Mouse (Mus musculus): ENCODE data around the gene Mlec. TPM values are rescaled to one million over a fixed set of nuclear protein-coding genes. Genes with fewer than 3 reads are reported as not detected.

Mlec gene
- total RNA-seq (2023): 100 to 1,000 TPM; 123 to 124 TPM

DNA sequence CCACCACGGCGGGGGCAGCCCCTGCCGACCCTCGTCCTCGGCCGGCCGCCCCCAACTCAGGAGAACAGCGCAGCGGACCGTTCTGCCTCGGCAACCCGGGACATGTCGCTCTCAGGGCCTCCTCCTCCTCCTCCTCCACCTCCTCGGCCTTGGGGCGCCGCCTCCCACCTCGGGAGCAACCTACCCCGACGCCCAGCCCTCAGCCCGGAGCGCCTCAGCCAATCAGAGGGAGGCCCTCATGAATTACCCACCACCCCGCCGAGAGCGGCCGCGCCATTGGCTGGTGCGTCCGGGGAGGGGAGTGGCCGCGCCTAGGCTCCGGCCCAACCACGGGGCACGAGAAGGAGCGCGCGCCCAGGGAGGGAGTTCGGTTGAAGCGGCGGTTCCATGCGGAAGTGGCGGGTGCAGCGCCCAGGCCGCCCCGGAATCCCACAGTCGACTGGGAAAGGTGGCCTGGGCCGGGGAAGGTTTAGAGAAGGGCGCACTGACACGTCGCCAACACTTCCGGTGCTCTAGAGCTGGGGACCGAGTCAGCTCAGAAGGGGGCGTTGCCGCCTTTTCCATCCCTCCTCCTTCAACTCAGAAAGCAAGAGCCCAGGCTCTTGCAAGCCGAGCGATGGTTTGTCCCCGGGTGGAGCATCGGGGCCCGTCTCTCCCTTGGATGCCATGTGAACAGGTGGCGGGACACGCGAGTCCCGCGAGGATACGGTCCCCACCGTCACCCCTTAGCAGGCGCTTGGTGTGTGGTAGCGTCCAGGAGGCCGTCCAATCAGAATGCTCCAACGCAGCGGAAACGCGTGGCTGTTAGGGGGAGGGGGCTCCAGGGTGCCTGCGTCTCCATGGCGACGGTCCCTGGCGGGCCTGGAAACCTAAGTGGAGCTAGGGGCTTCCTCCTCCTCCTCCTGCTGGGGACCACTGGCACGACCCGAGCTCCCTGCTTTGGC, at the start of gene Mlec:
Gene Mlec (minus strand): TSS at position 140 of the 944 bp plus-strand sequence.

DNA sequence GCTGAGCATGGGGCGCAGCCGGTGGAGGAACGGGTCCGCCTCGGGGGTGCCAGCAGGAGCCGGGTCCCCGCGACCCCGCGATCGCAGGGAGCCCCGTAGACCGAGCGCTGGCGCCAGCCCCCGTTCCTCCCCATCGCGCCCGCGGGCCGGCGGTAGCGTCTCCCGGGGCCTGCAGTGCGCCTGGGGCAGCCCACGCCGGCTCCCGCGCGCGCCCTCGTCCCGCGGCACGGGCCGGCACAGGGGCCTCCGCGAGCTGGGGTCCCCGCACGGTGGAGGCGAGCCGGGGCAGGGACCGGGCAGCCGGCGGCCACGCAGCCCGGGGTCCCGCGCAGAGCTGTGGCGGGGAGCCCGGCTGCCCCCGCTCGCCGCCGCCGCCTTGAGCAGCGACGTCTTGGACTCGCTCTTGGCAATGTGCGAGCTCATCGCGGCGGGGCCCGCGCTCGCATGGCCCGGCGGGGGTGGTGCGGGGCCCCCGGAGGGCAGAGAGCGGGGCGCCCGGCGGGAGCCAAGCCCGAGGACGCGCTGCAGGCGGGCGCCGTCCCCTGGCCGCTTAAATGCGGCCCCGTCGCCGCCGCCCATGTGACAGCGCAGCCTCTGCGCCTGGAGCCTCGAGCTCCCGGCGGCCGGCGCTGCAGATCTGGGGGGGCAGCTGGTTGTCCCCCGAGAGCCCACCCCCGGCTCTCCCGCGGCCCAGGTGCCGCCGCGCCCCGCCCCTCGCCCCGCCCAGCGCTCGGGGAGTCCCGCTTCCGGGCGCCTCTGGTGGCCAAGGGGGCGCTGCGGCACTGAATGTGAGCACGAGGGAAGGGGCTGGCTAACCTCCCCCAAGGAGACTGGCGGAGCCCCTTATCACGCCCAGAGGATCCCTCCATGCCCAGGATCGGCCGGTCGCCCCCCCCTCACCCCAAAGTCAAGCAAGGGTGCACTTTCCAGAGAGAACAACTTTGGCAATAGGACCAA, 36.0 kb upstream of the Mlec start, which contains the start of gene Cabp1:
Gene Cabp1 (minus strand): TSS at position 713 of the 957 bp plus-strand sequence.

DNA sequence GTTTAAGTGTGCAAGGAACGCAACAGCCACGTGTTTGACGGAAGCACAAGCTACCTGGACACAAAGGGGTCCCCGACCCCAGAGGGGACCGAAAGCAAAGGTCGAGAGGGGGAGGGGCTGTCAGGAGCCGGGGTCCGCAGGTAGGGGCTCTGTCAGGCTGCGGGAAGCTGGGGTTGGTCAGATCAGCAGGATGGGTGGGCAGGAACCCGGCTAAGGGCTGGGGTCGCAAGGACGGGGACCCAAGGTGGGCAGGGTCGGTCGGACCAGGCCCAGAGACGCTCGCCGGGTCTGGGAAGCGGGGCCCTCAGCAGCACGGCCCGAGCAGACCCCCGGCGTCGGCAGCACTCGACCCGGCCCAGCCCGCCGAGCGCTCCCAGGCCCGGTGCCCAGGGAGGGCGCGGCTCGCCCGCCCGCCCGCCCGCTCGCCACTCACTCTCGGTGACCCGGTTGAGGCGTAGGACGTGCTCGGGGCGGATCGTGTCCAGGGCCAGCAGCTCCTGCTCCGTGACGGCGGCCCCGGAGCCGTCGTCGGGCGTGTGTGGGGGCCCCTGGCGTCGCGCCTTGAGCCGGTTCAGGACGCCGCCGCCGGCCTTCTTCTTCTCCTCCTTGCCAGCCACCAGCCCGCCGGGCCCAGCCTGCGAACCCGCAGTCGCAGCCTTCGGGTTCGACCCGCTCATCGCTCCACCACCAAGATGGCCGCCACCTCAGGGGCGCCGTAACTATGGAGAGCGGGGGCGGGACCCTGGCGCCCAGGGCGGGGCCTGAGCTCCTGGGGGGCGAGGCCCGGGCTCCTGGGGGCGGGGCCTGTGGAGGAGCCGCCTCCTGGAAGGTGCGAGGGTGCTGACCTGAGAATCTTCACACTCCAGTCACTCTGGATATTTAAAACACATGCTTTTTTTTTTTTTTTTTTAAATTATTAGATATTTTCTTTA, 23.5 kb downstream of the Mlec start, which contains the start of gene Unc119b:
Gene Unc119b (minus strand): TSS at position 742 of the 932 bp plus-strand sequence.

DNA sequence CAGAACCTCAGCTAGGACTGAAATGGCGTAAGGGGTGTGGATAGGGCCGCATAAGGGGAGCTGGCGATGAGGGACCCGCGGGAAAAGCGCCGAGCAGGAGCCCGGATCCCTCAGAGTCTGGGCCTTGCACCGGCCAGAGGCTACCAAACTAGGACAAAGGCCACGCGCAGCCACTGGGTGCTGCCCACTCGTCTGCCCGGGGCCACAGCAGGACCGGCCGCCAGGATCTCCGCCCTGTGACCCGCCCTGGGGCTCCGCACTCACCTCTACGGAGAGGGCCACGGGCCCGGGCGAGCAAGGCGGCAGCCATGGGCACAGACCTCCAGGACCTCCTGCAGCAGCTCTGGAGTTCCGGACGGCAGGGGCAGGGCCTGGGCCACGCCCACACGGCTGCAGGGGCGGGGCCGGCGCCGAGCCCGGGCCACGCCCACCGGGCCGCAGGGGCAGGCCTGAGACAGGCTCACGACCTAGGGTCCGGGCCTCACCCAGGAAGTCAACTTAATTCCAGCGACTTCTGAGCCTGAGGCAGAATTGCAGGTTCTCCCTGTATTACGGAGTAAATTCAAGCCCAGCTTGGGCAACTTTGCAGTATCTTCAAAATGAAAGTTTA, 38.9 kb downstream of the Mlec start, which contains the start of gene Acads:
Gene Acads (minus strand): TSS at position 386 of the 610 bp plus-strand sequence.

DNA sequence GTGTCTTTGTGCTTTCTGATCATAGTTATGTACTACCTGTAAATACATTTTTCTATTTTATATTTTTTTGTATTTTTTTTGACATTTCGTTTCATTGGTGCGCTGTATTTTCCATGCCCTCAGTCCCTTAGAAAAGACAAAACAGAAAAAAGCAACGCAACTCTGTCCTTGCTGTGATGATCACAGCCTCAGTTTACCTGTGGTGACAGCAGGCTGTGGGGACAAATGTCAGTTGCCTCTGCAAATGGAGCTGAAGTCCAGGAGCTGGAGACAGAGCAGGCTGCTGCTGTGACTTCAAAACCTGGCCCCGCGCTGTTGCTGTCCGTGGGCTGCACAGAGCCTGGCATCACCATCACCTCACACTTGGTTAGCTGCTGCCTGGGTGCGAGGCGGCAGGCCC, 59.8 kb downstream of the Mlec start, which contains the start of gene Gm10401:
Gene Gm10401 (minus strand): TSS at position 101 of the 400 bp plus-strand sequence.

Other genes starting within 250 kb of the Mlec start
- 10 to 100 TPM in 1 of 2 experiments, 1 to 10 TPM in 1; 8.8 to 10.9 TPM for gene Oasl1, start 234.9 kb downstream of the Mlec start, total RNA-seq (2023)
- 1 to 10 TPM; 8.9 to 10.0 TPM for gene 2210016L21Rik, start 216.0 kb downstream of the Mlec start, total RNA-seq (2023)
- gene Hnf1a, start 187.1 kb downstream of the Mlec start, total RNA-seq (2023): not detected
- gene Sppl3, start 147.0 kb downstream of the Mlec start, total RNA-seq (2023): 10 to 100 TPM; 46.1 to 51.7 TPM
- gene Gm10401, start 59.9 kb downstream of the Mlec start, total RNA-seq (2023): not detected
- gene Acads, start 38.8 kb downstream of the Mlec start, total RNA-seq (2023): 10 to 100 TPM; 15.7 to 16.2 TPM
- gene Unc119b, start 23.2 kb downstream of the Mlec start, total RNA-seq (2023): 10 to 100 TPM; 13.8 to 18.6 TPM
- gene Cabp1, start 36.2 kb upstream of the Mlec start, total RNA-seq (2023): not detected
- 10 to 100 TPM; 14.2 to 16.2 TPM for gene Pop5, start 77.7 kb upstream of the Mlec start, total RNA-seq (2023)
- 100 to 1,000 TPM; 184 to 191 TPM for gene Rnf10, start 114.7 kb upstream of the Mlec start, total RNA-seq (2023)
- 10 to 100 TPM in 1 of 2 experiments, 1 to 10 TPM in 1; 9.3 to 10.7 TPM for gene Coq5, start 121.5 kb upstream of the Mlec start, total RNA-seq (2023)
- 100 to 1,000 TPM; 209 to 220 TPM for gene Dynll1, start 142.8 kb upstream of the Mlec start, total RNA-seq (2023)
- gene Srsf9, start 169.0 kb upstream of the Mlec start, total RNA-seq (2023): 10 to 100 TPM; 56.4 to 57.6 TPM
- gene Gatc, start 183.0 kb upstream of the Mlec start, total RNA-seq (2023): 10 to 100 TPM in 1 of 2 experiments, 1 to 10 TPM in 1; 9.1 to 10.3 TPM
- gene Triap1, start 183.0 kb upstream of the Mlec start, total RNA-seq (2023): 10 to 100 TPM; 16.6 to 18.6 TPM
- gene Cox6a1, start 190.8 kb upstream of the Mlec start, total RNA-seq (2023): 100 to 1,000 TPM; 267 to 287 TPM